Mouse (Mus musculus) layer of hippocampus, postnatal 25 days (tissue): ENCODE data around the gene Eif4g3. TPM values are rescaled to one million over a fixed set of nuclear protein-coding genes. Genes with fewer than 3 reads are reported as not detected.

ENCODE experiments used
- microRNA-seq, 2 experiments: library from miRNA; unstranded; fragments of <30 nt; microRNA quantifications; one replicate each; pipeline ENCODE4 v1.2.0; 2021
- total RNA-seq, 2 experiments: library from RNA; stranded (reverse); gene quantifications; 2 replicates each; pipeline ENCODE4 v1.2.3; 2021

The Eif4g3 gene
- total RNA-seq, 2 experiments from 2014 or later = 135 to 160 TPM

Small RNA genes lying within 50 kb of the gene (microRNA-seq; reads per million reads assigned to microRNA genes)
- gene Mir6399 = 0 reads per million in 2 experiments

Other genes with a start within 250 kb of the Eif4g3 start
- 1 to 10 TPM; 4.9 to 6.4 TPM for gene Alpl, start 196.6 kb upstream of the Eif4g3 start, total RNA-seq
- gene Ece1, start 130.8 kb upstream of the Eif4g3 start, total RNA-seq = 10 to 100 TPM; 50.3 to 52.3 TPM
- gene Hp1bp3, start 223.3 kb downstream of the Eif4g3 start, total RNA-seq = 100 to 1,000 TPM; 167 to 170 TPM